Mouse (Mus musculus) embryonic facial prominence, embryonic 14.5 days (tissue): ENCODE data around the gene N4bp3. TPM values are rescaled to one million over a fixed set of nuclear protein-coding genes. Genes with fewer than 3 reads are reported as not detected.

ENCODE experiments used
- ATAC-seq: fragments of 200-750 bp; cut with Nextera tagmentation; 2 replicates; pipeline ENCODE4 v1.8.0; 2017; ENCODE audit warnings: low read depth, moderate number of reproducible peaks, moderate TSS enrichment
- DNase-seq: peaks from one replicate; pipeline ENCODE4 v3.0.0-alpha.2; 2015; ENCODE audit warnings: low spot score
- H3K27ac ChIP-seq: fragments of 300-500 bp; sonication (generic); replicated peaks from 2 replicates; pipeline ENCODE4 v1.5.1; 2014; ENCODE audit warnings: low read depth, mild to moderate bottlenecking, low read length, moderate library complexity
- H3K27me3 ChIP-seq: fragments of 300-500 bp; sonication (generic); replicated peaks from 2 replicates; pipeline ENCODE4 v1.6.1; 2014; ENCODE audit warnings: low read length; ENCODE audit not compliant: control insufficient read depth, insufficient read depth
- H3K36me3 ChIP-seq: fragments of 300-500 bp; sonication (generic); 2 replicates; pipeline ENCODE4 v1.6.1; 2014; ENCODE audit warnings: low read length, mixed read lengths; ENCODE audit not compliant: control insufficient read depth, insufficient read depth
- H3K4me1 ChIP-seq: fragments of 300-500 bp; sonication (generic); 2 replicates; pipeline ENCODE4 v1.6.1; 2014; ENCODE audit warnings: antibody characterized with exemption, low read length; ENCODE audit not compliant: control insufficient read depth, insufficient read depth
- H3K4me2 ChIP-seq: fragments of 300-500 bp; sonication (generic); 2 replicates; pipeline ENCODE4 v1.6.1; 2014; ENCODE audit warnings: low read depth, mild to moderate bottlenecking, low read length, moderate library complexity, mixed read lengths
- H3K4me3 ChIP-seq: fragments of 300-500 bp; sonication (generic); 2 replicates; pipeline ENCODE4 v1.5.1; 2014; ENCODE audit warnings: low read depth, mild to moderate bottlenecking, low read length
- H3K9ac ChIP-seq: fragments of 300-500 bp; sonication (generic); 2 replicates; pipeline ENCODE4 v1.6.1; 2014; ENCODE audit warnings: low read depth, mild to moderate bottlenecking, low read length, moderate library complexity, mixed read lengths
- H3K9me3 ChIP-seq: fragments of 300-500 bp; sonication (generic); 2 replicates; pipeline ENCODE4 v1.6.1; 2016; ENCODE audit warnings: low read length; ENCODE audit not compliant: control insufficient read depth
- WGBS: fragments of 180-500 bp; shearing (Covaris S2); extraction: QIAGEN DNeasy Blood & Tissue Kit; methylation state at CpG from one replicate; pipeline ENCODE4 v1.1.7; 2014; 5-methylcytosine and 5-hydroxymethylcytosine counted together
- polyA plus RNA-seq: library from polyadenylated mRNA; unstranded; fragments of >200 nt; fragmentation: Nextera tagmentation; extraction: Ambion mirVana; gene quantifications from 2 replicates; pipeline ENCODE4 v1.2.1, GENCODE M21; 2014

The N4bp3 gene
- polyA plus RNA-seq, 1 experiment from 2014 or later: 32.1 TPM

GRCm38 (mm10) chr11:51593368-51593767, 57.3 kb downstream of the N4bp3 start:
- H3K9me3 ChIP-seq: no peaks in the 10 kb centered on the region
- no peaks in the 10 kb centered on the region for H3K27me3 ChIP-seq
- ATAC-seq: no peak
- no peak overlapping the region for H3K9ac ChIP-seq
- no peak overlapping the region for H3K4me2 ChIP-seq
- no peak for DNase-seq
- peaks cover 98% of the 10 kb centered on the region for H3K36me3 ChIP-seq
- H3K27ac ChIP-seq: no peak overlapping the region
- H3K4me3 ChIP-seq: no peak overlapping the region
- no peaks in the 10 kb centered on the region for H3K4me1 ChIP-seq
- 92% methylated on average over 4 of the region's 4 CpGs for WGBS

Other genes with a start within 250 kb of the N4bp3 start
- gene Phykpl, start 66.1 kb downstream of the N4bp3 start, polyA plus RNA-seq: 15.2 and 17.4 TPM in 2 replicates
- 433 and 475 TPM in 2 replicates for gene Hnrnpab, start 44.0 kb downstream of the N4bp3 start, polyA plus RNA-seq
- 158 and 162 TPM in 2 replicates for gene Nhp2, start 31.1 kb downstream of the N4bp3 start, polyA plus RNA-seq
- gene Rmnd5b, start 14.9 kb downstream of the N4bp3 start, polyA plus RNA-seq: 44.2 and 50.4 TPM in 2 replicates
- 2.8 and 3.3 TPM in 2 replicates for gene D930048N14Rik, start 112 bp upstream of the N4bp3 start, polyA plus RNA-seq
- 77.5 and 82.9 TPM in 2 replicates for gene 0610009B22Rik, start 38.0 kb upstream of the N4bp3 start, polyA plus RNA-seq
- 17.1 and 17.7 TPM in 2 replicates for gene Sec24a, start 112.8 kb upstream of the N4bp3 start, polyA plus RNA-seq
- gene Sar1b, start 112.8 kb upstream of the N4bp3 start, polyA plus RNA-seq: 112 and 113 TPM in 2 replicates
- 1.1 and 1.4 TPM in 2 replicates for gene Jade2, start 206.8 kb upstream of the N4bp3 start, polyA plus RNA-seq